19 mouse cellular contexts compared by ENCODE assay signal in the genomic region with DNA sequence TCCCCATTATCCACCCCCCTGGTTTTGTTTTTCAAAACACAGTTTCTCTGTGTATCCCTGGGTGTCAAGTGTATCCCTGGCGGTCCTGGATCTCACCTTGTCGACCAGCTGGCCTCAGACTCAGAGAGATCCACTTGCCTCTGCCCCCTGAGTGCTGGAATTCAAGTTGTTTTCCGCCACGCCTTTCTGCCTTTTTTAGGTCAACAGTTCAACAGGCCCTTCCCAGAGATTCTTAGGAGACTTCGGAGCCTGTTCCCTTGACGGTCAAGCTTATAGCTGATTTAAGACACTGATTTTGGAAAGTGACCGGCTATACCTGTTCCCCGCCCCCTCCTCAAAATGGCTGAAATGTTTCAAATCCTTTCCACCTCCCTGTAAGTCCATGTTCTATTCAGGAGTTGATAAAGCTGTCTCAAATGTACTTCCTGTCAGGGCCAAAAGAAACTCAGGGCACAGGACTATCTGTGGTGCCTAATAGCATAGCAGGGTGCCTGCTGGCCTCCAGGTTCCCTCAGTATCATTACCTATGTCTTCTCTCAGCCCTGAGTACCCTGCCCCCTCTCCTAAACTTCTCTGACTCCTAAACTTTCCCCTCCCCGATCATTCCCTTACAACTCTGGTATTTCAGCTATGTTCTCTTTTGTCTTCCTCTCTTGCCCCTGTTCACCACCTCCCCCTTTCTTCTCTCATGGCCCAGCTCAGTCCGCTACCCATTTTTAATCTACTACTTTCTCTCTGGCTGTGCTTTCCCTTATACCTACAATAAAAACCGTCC. TPM values are rescaled to one million over a fixed set of nuclear protein-coding genes. Genes with fewer than 3 reads are reported as not detected.
DNase-seq lines count a peak whose midpoint lies in the region; TF ChIP-seq lines count a peak whose summit lies in the region.
"Had no signal": no experiment of that assay in that cellular context is flagged by ENCODE, and none has a peak within 500 bp of the region (broad histone marks: within the 10 kb centered on the region; RNA-seq: fewer than 3 reads in every experiment).

No protein-coding gene starts in this region.

- peaks cover 92% of the 10 kb centered on the region for H3K4me1 ChIP-seq in E14TG2a.4 (replicated peaks; ENCODE audit: low read depth, low read length)
- H3K4me1 ChIP-seq: embryonic facial prominence, embryonic 15.5 days; hindbrain, embryonic 12.5 days had no signal

- TF ChIP-seq CTCF in E14TG2a.4 (conservative IDR thresholded peaks at IDR 0.05; ENCODE audit: low read length): no peak

- H3K36me3 ChIP-seq in E14TG2a.4 (ENCODE audit: insufficient read depth, low read length): peaks cover 33% of the 10 kb centered on the region
- H3K36me3 ChIP-seq: embryonic facial prominence, embryonic 15.5 days; heart, embryonic 10.5 days; hindbrain, embryonic 12.5 days had no signal

- DNase-seq in kidney, adult 9 months: peak; percentile 42
- DNase-seq in kidney, postnatal 4 days: no peak
- DNase-seq in ES-CJ7 (ENCODE audit: low read depth, low spot score) (peak; percentile 82), ZHBTc4 (ENCODE audit: low read depth, low spot score) (peak; percentile 85)
- no peak for DNase-seq in adrenal gland, adult 18-20 months (ENCODE audit: low spot score in 2 of 2)
- DNase-seq: adrenal gland, postnatal 14 days; cerebellum, adult 11-12 months; cerebellum, adult 9-10 months; cerebellum, postnatal 25 days; gastrocnemius, postnatal 10 days; heart, adult 18-20 months; heart, postnatal 10 days; heart, postnatal 4 days had no signal

- peak overlapping the region; percentile 68 for H3K4me3 ChIP-seq in E14TG2a.4 (replicated peaks; ENCODE audit: low read length)
- H3K4me3 ChIP-seq: embryonic facial prominence, embryonic 15.5 days; erythroblast, embryonic 14.5 days; heart, embryonic 10.5 days; hindbrain, embryonic 12.5 days had no signal

- H3K27me3 ChIP-seq in E14TG2a.4 (ENCODE audit: insufficient read depth, low read length): no peaks in the 10 kb centered on the region
- H3K27me3 ChIP-seq: CH12.LX; embryonic facial prominence, embryonic 15.5 days; hindbrain, embryonic 12.5 days had no signal

- H3K9me3 ChIP-seq in E14TG2a.4 (ENCODE audit: low read length): no peaks in the 10 kb centered on the region
- H3K9me3 ChIP-seq: embryonic facial prominence, embryonic 15.5 days; heart, embryonic 10.5 days; hindbrain, embryonic 12.5 days had no signal

RNA-seq across cellular contexts. Expression of a gene that starts 3.2 kb away (rescaled TPM):
- total RNA-seq in adrenal gland, adult 18-20 months (2021): 10 to 100 TPM; 27.4 to 35.2 TPM

RNA-seq across cellular contexts. Expression of a gene that starts 3.9 kb away (rescaled TPM):
- total RNA-seq in adrenal gland, adult 18-20 months (2021): 1 to 10 TPM in 1 of 2 experiments, not detected in 1; 5.0 TPM
- total RNA-seq: heart, adult 18-20 months had no signal

RNA-seq across cellular contexts. Expression of a gene that starts 9.7 kb away (rescaled TPM):
- total RNA-seq in adrenal gland, adult 18-20 months (2021): 1 to 10 TPM; 2.3 to 9.5 TPM
- total RNA-seq: CH12.LX had no signal

RNA-seq across cellular contexts. Expression of a gene that starts 28.6 kb away (rescaled TPM):
- 10 to 100 TPM; 79.2 to 81.5 TPM for total RNA-seq in adrenal gland, adult 18-20 months (2021)

RNA-seq across cellular contexts. Expression of a gene that starts 39.0 kb away (rescaled TPM):
- 100 to 1,000 TPM in 1 of 2 experiments, 10 to 100 TPM in 1; 95.1 to 109 TPM for total RNA-seq in adrenal gland, adult 18-20 months (2021)

Comparison
In these comparisons a context has a peak if more than half of its experiments do, and no peak if none do; other contexts are left out.
1. DNase-seq: peak in kidney, adult 9 months (single experiment), ES-CJ7 (single experiment) and ZHBTc4 (single experiment); none in kidney, postnatal 4 days (0 of 2) and adrenal gland, adult 18-20 months (0 of 2).